Mouse (Mus musculus): Measurements from ENCODE around the gene Sigmar1.

DNA sequence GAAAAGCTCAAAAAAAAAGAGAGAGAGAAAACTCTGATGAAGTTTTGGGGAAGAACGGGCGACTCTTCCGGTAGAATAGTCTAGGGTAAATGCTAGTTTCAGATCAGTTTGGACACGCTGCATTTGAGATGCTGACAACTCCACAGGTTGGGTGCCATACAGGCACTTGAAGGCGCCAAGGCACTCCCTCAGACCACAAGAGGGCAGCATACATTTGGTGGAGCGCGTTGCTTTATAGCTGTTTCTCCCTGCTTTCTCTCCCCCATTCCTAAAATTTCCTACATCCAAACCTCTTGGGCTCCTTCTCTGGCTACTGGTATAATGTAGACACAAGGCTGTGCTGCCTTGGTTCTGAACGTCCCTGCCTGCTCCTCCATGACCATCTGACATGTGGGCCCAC is 41.7 kb downstream of the Sigmar1 start:
- TF ChIP-seq MYC (IDR thresholded peaks at IDR 0.05; ENCODE audit: low read depth, low read length) (no peak), POLR2A (IDR thresholded peaks at IDR 0.05; ENCODE audit: low read depth, low read length) (no peak), KAT2A (IDR thresholded peaks at IDR 0.05; ENCODE audit: insufficient replicate concordance, low read length) (no peak)

Data from CH12.LX (cell line).